Mouse (Mus musculus): ENCODE measurements around the gene Crkl. TPM values are rescaled to one million over a fixed set of nuclear protein-coding genes. Genes with fewer than 3 reads are reported as not detected.
"Not testable (repeated sequence)": the region's sequence is repeated elsewhere in the genome, so short reads cannot be mapped to it uniquely, and the experiment has no call there.

Gene Crkl
- total RNA-seq, 2 experiments from 2014 or later: 35.7 to 35.8 TPM

GRCm38 (mm10) chr16:17481465-17481864 lies 29.7 kb downstream of the Crkl start:
- no peak for DNase-seq
- intact Hi-C loops (cut with DNase I): no loop called here

- peak; percentile 36 for DNase-seq
- intact Hi-C loops (cut with DNase I): no loop called here
Observed at GRCm38 (mm10) chr16:17486505-17486904, 34.7 kb downstream of the Crkl start.

DNA sequence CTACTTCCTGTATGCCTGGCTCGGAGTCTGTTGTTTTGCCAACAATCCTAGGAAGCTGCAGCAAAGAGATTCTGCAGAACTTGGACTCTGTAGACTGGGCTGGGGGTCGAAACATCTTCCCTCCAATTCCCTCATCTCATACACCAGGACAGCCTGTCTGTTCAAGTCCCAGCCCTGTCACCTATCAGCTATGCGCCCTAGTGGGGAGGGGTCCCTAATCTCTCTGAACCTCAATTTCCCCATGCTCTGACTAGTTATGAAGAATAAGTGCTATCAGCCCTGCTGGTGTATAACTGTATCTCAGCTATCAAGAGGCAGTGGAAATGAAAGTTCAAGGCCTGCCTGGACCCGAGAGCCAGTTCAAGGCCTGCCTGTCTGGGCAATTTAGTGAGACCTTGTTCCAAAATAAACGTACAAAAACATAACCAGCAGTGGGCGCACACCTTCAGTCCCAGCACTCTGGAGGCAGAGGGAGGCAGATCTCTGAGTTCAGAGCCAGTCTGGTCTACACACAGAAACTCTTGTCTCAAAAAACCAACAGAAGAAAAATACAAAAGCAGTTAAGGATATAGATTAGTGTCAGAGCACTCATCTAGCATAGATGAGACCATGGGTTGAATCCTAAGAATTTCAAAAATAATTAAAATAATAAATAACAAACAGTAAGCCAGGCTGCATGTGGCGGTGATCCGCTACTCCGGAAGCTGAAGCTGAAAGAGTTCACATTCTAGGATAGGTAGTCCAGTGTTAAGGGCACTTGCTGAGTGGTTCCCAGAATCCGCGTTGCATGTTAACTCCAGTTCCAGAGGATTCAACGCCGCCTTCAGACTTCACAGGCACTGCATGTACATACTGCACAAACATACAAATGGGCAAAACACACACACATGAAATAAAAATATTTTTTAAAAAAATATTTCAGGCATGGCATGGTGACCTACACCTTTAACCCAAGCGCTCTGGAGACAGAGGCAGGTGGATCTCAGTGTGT lies 37.0 kb downstream of the Crkl start:
- no peak for DNase-seq
- intact Hi-C loops (cut with DNase I): no loop called here

DNA sequence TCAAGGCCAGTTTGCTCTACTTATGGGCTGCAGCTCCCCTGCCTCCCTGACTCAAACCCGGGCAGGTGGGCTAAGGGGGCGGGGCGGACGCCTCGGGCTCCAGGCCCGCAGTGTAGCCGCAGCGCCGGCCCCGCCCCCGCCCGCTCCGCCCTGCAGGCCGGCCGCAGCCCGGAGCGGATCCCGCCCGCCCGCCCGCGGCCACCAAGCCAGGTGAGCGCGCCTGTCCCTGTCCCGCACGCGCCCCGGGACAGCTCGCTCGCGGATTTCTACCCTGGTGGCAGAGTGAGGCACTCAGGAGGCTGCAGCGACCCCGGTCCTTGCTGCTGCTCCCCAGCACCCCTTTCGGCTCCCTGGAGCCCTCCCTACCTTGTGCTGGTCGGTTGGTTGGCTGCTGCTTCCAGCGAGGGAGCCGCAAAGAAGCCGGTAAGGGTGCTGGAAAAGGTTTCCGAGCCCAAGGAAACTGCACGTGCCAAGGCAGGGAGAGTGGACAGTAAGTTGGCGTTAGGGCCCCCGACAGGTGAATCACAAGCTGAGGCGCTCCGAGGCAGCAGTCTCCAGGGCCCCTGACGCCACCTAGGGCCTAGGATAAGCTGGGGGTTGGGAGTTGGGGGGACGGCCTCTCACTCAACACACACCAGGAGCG lies 37.8 kb downstream of the Crkl start, which contains the start of gene Aifm3:
Gene Aifm3, plus strand, starts transcription at position 143 of the 643 bp plus-strand sequence.
- intact Hi-C loops (cut with DNase I): no loop called here
- no peak for DNase-seq

DNA sequence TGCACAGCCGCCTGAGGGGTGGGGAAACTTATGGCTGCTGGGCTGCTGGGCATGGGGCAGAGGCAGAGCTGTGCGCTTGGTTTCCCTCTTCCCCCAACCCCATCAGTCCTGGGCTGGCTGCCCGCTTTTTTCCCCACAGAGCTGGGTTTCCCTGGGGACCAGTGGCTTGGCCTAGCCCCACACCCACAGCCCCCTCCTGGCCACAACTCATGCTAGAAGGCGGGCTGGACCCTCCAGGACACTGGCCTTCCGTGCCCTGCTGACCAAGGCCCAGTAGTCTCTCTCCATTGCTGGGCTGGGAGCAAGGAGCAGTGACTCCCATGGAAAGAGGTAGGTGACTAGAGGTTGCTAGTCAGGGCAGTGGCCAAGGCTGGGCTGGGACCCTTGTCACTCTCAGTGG lies 39.4 kb downstream of the Crkl start:
- peak; percentile 41 for DNase-seq
- intact Hi-C loops (cut with DNase I): no loop called here

DNA sequence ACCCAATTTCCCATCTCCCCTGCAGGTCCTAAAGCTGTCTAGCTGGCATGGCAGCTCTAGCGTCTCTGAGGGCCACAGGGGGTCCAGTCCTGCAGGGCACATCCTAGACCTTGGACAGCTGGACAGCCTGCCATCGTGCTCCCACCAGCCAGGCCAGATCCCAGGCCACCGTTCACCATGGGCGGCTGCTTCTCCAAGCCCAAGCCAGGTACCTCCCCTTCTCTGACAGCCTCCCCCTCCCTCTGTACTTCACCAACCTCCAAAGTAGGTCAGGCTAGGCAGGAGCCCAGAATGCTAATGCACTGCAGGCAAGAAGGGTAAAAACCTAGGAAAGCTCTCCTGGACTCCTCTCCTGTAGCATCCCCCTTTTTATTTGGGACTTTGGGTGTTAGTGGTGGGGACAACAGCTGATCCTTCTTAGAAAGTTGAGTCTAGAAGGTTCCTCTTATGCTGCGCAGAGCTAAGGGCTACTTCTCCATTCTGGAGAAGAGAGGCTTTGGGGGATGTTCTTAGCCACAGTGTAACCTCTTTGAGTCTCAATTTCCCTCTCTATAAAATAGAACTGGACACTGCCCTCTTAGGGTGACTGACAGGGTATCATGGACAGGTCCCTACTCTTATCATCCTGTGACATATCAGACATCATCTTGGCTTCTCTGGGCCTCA lies 40.2 kb downstream of the Crkl start:
- intact Hi-C loops (cut with DNase I): no loop called here
- DNase-seq: peak; percentile 13

DNA sequence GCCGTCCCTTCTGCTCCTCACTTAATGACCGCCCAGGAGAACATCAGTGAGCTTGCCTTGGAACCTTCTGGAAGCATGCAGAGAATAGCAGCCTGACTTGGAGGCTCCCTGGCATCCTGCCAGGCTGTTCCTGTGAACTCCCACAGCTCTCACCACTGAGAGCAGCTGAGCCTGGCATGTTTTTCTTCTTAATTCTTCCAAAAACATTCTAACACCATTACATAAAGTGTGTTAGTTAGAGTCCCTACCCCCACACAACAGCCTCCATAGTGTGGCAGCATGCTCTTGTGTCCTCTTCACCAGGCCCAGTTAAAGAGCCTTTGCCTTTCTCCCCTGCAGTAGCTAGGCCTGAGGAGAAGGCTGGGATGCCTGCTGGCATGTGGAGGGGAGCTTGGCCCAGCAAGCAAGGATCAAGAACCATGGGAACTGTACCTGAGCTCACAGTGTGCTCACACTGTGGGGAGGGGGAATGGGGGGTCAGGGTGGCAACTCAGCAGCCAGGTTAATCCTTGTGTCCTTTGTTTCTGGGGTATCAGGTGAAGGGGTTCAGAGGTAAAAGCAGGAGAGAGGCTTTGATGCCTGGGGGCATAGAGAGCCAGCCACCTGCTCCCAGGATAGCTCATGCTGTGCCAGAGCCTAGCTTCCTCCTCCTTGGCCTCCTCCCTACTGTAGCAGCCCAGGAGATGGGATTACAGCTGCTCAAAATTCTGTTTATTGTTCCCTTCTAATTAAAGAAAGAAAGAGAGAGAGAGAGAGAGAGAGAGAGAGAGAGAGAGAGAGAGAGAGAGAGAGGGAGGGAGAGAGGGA lies 44.9 kb downstream of the Crkl start:
- peak; percentile 78 for DNase-seq
- intact Hi-C loops (cut with DNase I): no loop called here

DNA sequence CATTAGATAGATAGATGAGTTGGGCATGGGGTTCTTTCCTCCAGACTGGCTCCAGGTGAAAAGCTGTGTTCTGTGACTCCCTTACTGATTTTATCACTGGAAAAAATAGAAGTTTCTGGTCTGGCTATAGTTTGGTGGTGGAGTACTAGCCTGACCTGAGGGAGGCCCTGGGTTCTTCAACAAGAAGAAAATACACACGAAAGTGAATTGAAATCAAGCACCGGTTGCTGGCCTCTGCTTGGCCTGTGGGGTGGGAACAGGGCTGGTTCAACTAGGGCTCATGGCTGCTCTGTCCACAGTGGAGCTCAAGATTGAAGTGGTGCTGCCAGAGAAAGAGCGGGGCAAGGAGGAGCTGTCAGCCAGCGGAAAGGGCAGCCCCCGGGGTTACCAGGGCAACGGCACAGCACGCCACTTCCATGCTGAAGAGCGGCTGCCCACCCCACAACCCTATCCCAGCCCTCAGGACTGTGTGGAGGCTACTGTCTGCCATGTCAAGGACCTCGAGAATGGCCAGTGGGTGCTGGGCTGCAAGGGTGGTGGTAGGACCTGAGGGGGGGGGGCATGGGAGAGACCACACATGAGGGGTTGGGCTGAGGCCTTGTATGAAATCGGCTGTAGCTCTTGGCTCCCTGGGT lies 47.6 kb downstream of the Crkl start:
- intact Hi-C loops (cut with DNase I): no loop called here
- peak; percentile 86 for DNase-seq

DNA sequence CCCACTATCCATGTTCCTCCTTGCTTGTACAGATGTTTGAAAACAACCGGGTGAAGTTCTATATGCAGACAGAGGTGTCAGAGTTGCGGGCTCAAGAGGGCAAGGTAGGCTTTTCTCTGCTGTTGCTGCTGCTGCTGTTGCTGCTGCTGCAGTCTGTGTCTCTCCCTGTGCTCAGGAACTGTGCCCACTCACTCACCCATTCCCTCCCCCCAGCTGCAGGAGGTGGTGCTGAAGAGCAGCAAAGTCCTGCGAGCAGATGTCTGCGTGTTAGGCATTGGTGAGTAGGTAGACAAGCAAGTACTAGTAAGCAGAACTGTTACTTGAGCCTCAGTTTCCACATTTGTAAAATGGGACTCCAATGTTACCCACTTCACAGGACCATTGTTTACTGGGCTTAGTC lies 50.9 kb downstream of the Crkl start:
- no peak for DNase-seq

DNA sequence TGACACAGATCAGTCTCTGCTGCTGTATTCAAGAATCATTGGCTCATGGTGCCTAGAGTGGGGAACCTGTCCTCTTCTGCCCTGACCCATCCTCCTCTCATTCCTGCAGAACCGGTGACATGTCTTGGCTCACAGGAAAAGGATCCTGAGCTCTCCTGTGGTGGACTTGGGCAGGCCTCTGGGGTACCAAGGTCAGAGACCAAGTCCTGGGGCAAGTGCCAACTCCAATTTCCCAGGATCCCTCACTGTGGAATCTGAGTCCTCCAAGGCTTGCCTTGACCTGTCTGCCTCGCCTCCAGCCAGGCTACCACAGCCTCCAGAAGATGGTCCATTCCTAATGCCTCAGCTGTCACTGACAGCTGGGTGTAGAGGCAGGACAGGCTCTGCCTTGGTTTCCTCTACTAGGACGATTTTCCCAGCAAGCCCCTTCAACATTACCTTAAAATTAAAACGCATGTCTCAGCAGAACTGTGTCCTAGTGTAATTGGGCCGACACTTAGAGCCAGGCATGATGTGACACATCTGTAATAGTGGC lies 55.3 kb downstream of the Crkl start:
- intact Hi-C loops (cut with DNase I): no loop called here
- DNase-seq: no peak

More for the DNA sequence above, 50.9 kb downstream of the Crkl start:
- intact Hi-C loops (cut with DNase I): no loop called here

- intact Hi-C loops (cut with DNase I); DNase-seq: not testable (repeated sequence)
Observed at GRCm38 (mm10) chr16:17508031-17508430, 56.2 kb downstream of the Crkl start.

DNA sequence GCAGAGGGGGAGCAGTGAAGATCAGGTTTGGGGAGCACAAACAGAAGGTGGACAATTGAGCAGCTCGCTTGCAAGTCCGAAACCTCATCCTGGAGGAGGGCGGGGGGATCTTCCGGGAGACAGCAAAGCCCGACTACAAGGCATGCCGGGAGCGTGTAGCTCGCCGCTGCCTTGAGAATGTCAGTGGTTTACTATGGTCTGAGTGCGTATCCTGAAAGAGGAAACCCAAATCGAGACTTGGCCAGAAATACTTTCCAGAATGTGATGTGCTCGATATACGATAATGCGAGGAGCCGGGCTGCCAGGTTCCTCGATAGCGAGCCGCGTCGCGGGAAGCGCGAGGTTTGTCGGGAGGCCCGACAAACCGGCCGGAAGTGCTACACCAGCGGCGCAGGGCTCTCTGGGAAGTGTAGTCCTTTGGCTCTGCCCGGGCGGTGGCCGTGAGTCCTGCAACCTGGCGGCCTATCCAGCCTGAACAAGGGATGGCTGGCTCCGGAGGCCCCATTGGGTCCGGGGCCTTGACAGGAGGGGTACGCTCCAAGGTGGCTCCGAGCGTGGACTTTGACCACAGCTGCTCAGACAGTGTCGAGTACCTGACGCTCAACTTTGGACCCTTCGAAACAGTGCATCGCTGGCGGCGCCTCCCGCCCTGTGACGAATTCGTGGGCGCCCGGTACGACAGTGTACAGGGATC lies 56.9 kb downstream of the Crkl start, which contains the start of gene Lztr1:
Gene Lztr1, plus strand, starts transcription at position 143 of the 694 bp plus-strand sequence.
- DNase-seq: peak; percentile 90
- intact Hi-C loops (cut with DNase I): no loop called here

DNA sequence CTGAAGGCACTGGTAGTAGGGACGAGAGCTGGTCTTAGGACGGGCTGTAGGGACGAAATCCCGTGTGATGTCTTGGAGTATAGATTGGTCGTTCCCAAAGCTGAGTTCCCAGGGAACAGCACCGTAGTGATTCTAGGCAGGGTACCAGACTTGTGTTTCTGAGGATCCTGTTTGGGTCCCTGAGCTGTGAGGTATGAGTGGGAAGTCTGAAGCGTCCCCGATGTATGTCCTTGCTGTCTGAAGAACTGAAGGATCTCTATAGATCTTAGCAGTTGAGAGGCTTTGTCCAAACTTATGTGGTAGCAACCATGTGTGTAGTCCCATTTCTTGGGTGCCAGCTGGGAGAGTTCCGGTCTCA lies 57.4 kb downstream of the Crkl start:
- intact Hi-C loops (cut with DNase I): no loop called here
- no peak for DNase-seq

DNA sequence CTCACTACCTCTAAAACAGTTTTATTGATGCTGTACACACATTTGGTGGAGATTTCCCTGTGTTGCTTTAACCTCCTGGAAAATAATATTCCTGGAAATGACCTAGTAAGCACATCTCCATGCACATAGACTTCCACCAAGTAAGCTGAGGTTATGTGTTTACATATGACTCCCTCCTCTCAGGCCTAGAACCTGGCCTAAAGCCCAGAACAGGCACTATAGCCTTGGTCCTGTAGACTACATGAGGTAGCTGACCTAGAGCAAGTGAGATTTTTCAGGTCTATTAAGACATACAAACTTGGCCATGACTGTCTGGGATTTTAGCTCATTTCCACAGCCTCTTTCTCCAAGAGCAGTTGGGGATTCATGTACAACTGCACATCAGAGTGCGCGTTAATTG lies 58.4 kb downstream of the Crkl start:
- intact Hi-C loops (cut with DNase I): no loop called here
- DNase-seq: no peak

GRCm38 (mm10) chr16:17510686-17511085 lies 58.9 kb downstream of the Crkl start:
- DNase-seq: no peak
- intact Hi-C loops (cut with DNase I): no loop called here

DNA sequence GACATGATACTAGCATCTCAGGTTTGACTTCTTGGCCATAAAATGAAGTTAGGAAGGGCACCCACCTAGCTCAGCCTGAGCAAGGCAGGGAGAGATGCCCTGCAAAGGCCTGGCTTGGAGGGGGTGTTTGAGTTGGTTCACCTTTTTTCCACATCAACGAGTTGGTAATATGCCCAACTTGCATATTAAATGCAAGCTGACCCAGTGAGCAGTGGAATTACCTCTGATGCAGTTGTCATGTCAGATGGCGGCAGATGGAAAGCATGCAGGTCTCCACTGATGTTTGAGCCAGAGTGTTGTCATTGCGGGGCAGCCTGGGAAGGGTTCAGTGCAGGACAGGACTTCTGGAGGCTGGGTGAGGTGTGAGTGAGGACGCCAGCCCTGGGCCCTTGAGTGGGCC lies 59.6 kb downstream of the Crkl start:
- DNase-seq: no peak
- intact Hi-C loops (cut with DNase I): no loop called here

DNA sequence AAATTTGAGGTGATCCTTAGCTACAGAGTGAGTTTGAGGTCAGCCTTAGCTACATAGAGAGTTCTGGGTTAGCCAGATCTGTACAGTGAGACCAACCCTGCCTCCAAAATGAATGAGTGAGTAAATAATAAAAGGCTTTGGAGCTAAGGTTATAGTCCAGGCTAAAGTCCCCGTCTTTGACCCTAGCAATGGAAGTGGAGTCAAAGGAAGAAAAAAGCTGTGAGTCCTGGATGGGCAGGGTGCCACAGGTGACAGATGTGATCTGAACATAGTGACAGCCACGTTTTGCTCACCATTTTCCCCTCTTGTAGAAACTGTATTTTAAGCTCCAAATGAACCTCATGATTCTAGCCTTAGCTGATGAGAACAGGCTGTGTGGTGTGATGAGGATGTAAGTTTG lies 67.1 kb downstream of the Crkl start:
- intact Hi-C loops (cut with DNase I): no loop called here
- no peak for DNase-seq

- intact Hi-C loops (cut with DNase I): no loop called here
- no peak for DNase-seq
Observed at GRCm38 (mm10) chr16:17524156-17524555, 72.4 kb downstream of the Crkl start.

DNA sequence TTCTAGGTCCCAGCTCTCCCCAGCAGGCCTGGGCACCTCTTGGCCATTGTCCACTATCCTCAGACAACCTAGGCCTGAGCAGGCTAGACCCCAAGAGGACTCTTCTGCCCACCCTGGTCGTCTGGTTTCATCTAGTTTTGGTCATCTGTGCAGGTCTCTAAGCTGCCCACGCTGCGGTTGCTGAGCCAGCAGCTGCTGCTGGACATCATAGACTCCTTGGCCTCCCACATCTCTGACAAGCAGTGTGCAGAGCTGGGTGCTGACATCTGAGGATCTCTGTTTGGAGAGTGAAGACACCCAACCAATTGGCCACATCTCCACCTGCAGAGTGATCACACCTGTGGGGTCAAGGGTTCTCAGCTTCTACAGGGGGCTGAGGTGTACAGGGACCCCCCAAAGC lies 73.7 kb downstream of the Crkl start:
- no peak for DNase-seq
- intact Hi-C loops (cut with DNase I): no loop called here

All from left cerebral cortex, postnatal 4 days (tissue).